ENCODE assay signal across 11 mouse cellular contexts in the genomic region with DNA sequence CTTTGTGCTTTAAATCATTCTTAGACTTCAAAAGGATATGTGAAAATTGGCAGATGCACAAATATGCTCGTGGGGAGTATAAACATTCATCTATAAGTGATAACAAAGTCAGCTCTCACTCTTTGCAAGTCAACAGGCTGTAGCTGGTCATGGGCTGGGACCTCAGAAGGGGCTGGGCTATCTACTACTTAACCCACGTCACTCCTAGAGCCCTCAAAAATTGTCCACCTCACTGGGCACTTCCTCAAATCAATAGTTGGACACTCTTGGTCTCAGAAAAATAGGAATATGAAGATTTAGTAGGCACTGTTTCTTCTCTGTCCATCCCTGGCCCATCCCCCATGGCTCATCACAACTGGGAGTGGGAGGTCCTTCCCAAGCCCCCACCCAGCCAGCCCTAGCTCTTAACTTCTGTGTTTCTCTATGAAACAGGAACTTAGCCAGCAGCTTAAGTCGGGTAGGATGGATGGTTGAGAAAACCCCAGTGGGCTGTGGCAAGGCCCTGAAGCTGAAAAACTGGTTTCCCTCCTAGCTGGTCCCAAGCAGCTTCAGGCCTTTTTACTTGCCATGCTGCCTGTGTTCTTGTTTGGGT. TPM values are rescaled to one million over a fixed set of nuclear protein-coding genes. Genes with fewer than 3 reads are reported as not detected.
DNase-seq lines count a peak whose midpoint lies in the region; ATAC-seq and TF ChIP-seq lines count a peak whose summit lies in the region.
"Had no signal": no experiment of that assay in that cellular context is flagged by ENCODE, and none has a peak within 500 bp of the region (broad histone marks: within the 10 kb centered on the region; RNA-seq: fewer than 3 reads in every experiment).

No protein-coding gene starts in this region.

- no peak for TF ChIP-seq POLR2A in lung, adult 2 months (IDR thresholded peaks at IDR 0.05; ENCODE audit: borderline replicate concordance, extremely low read depth, low read depth, low read length)

- no peak overlapping the region for H3K4me3 ChIP-seq in lung, postnatal 0 days (ENCODE audit: low read depth, low read length)
- H3K4me3 ChIP-seq in lung, adult 2 months (replicated peaks; ENCODE audit: extremely low read depth, low read depth, low read length): no peak overlapping the region
- no peak overlapping the region for H3K4me3 ChIP-seq in brown adipose tissue, adult 24 weeks (ENCODE audit: insufficient read depth, low read depth, low read length)

- 21% methylated on average over 3 of the region's 3 CpGs for WGBS in lung, postnatal 0 days
- 30% methylated on average over 3 of the region's 3 CpGs for WGBS in lung, adult 2 months

- H3K27ac ChIP-seq in lung, postnatal 0 days (ENCODE audit: low read length): no peak overlapping the region
- peak overlapping the region; percentile 56; the same call in 1 of the 2 replicates for H3K27ac ChIP-seq in brown adipose tissue, adult 24 weeks (replicated peaks; ENCODE audit: low read depth, low read length)

- no peak for TF ChIP-seq EP300 in lung, postnatal 0 days (IDR thresholded peaks at IDR 0.05)

- DNase-seq in lung, postnatal 0 days (ENCODE audit: low spot score): peak; percentile 34
- DNase-seq in lung, adult 2 months: no peak
- peak; percentile 51 for DNase-seq in thymus, postnatal 14 days
- DNase-seq in gastrocnemius, postnatal 25 days: no peak
- no peak for DNase-seq in left cerebral cortex, postnatal 4 days
- no peak for DNase-seq in urinary bladder, adult 2 months (ENCODE audit: low spot score)
- DNase-seq: adrenal gland, postnatal 10 days; cerebellum, adult 2 months; kidney, adult 11 months had no signal

- intact Hi-C loops in left cerebral cortex, postnatal 4 days (cut with DNase I): no loop called here

- no peaks in the 10 kb centered on the region for H3K4me1 ChIP-seq in lung, postnatal 0 days (ENCODE audit: insufficient read depth, low read depth, low read length)
- no peaks in the 10 kb centered on the region; the same call in 1 of the 2 replicates for H3K4me1 ChIP-seq in lung, adult 2 months (ENCODE audit: control insufficient read depth, insufficient read depth, low read length)
- H3K4me1 ChIP-seq in brown adipose tissue, adult 24 weeks (ENCODE audit: control insufficient read depth, insufficient read depth, insufficient read length, low read length): peaks cover 2% of the 10 kb centered on the region

- no peaks in the 10 kb centered on the region for H3K9me3 ChIP-seq in lung, postnatal 0 days (ENCODE audit: low read length)

- ATAC-seq in lung, postnatal 0 days: no peak
- ATAC-seq in monocyte, adult 5-6 weeks (replicated peaks; ENCODE audit: insufficient number of reproducible peaks, low FRiP score, low TSS enrichment, poor library complexity, severe bottlenecking): peak; percentile 74

- no peak overlapping the region for H3K9ac ChIP-seq in lung, postnatal 0 days (replicated peaks; ENCODE audit: low read depth)

- H3K4me2 ChIP-seq in lung, postnatal 0 days (replicated peaks; ENCODE audit: low read depth, low read length): no peak overlapping the region

- no peaks in the 10 kb centered on the region for H3K27me3 ChIP-seq in lung, postnatal 0 days (replicated peaks; ENCODE audit: insufficient read depth, low read length)

- no peak for TF ChIP-seq CTCF in lung, postnatal 0 days (IDR thresholded peaks at IDR 0.05)
- no peak for TF ChIP-seq CTCF in lung, adult 2 months (IDR thresholded peaks at IDR 0.05; ENCODE audit: insufficient read depth, low read length)

- H3K36me3 ChIP-seq in lung, postnatal 0 days (ENCODE audit: insufficient read depth, low read length): no peaks in the 10 kb centered on the region

RNA-seq across cellular contexts. Expression of a gene that starts 5.9 kb away (rescaled TPM):
- polyA plus RNA-seq in lung, postnatal 0 days (2015; fragmentation: Nextera tagmentation; extraction: Ambion mirVana): 4.5 and 4.8 TPM in 2 replicates
- polyA plus RNA-seq in lung, adult 2 months (2012; rRNA removed): 11.5 and 14.6 TPM in 2 replicates
- polyA plus RNA-seq in brown adipose tissue, adult 24 weeks (2012; ENCODE audit: insufficient read depth, insufficient read length, missing spikeins): 1.3 and 1.4 TPM in 2 replicates
- total RNA-seq in monocyte, adult 5-6 weeks (2017): 193 to 270 TPM (median 209 TPM) in 3 replicates
- total RNA-seq in gastrocnemius, postnatal 25 days (2021): under 1 TPM; 0.23 to 0.48 TPM
- under 1 TPM; 0.89 to 0.96 TPM for total RNA-seq in left cerebral cortex, postnatal 4 days (2021)
- polyA plus RNA-seq in urinary bladder, adult 2 months (2012; rRNA removed): 2.9 and 3.0 TPM in 2 replicates

RNA-seq across cellular contexts. Expression of a gene that starts 31.9 kb away (rescaled TPM):
- 0.54 and 0.64 TPM in 2 replicates for polyA plus RNA-seq in lung, postnatal 0 days (2015; fragmentation: Nextera tagmentation; extraction: Ambion mirVana)
- 3.5 and 9.1 TPM in 2 replicates for polyA plus RNA-seq in lung, adult 2 months (2012; rRNA removed)
- polyA plus RNA-seq in brown adipose tissue, adult 24 weeks (2012; ENCODE audit: insufficient read depth, insufficient read length, missing spikeins): 1.2 and 3.1 TPM in 2 replicates
- not detected in 3 replicates for total RNA-seq in monocyte, adult 5-6 weeks (2017)
- total RNA-seq in gastrocnemius, postnatal 25 days (2021): 1 to 10 TPM in 1 of 2 experiments, under 1 TPM in 1; 0.41 to 1.0 TPM
- total RNA-seq in left cerebral cortex, postnatal 4 days (2021): under 1 TPM; 0.40 to 0.60 TPM
- 2.1 and 3.0 TPM in 2 replicates for polyA plus RNA-seq in urinary bladder, adult 2 months (2012; rRNA removed)

Comparison
In these comparisons a context has a peak if more than half of its experiments do, and no peak if none do; other contexts are left out.
1. DNase-seq: peak in lung, postnatal 0 days (single experiment) and thymus, postnatal 14 days (single experiment); none in lung, adult 2 months (single experiment), gastrocnemius, postnatal 25 days (single experiment), left cerebral cortex, postnatal 4 days (single experiment) and urinary bladder, adult 2 months (single experiment).